Mouse (Mus musculus) ES-E14 (cell line): ENCODE data around the gene BC025920.

Experiments
- CHD2 ChIP-seq: IDR thresholded peaks from 2 replicates; pipeline ENCODE4 v1.6.1; 2014; ENCODE audit warnings: mild to moderate bottlenecking, low read depth, low read length, inconsistent platforms
- HCFC1 ChIP-seq: IDR thresholded peaks from 2 replicates; pipeline ENCODE4 v1.6.1; 2012; ENCODE audit warnings: low read length, inconsistent platforms, borderline replicate concordance; ENCODE audit not compliant: insufficient read depth
- MAFK ChIP-seq: IDR thresholded peaks from 2 replicates; pipeline ENCODE4 v1.6.1; 2014; ENCODE audit warnings: mild to moderate bottlenecking, low read depth, low read length, inconsistent platforms; ENCODE audit not compliant: insufficient read depth
- ZC3H11A ChIP-seq: IDR thresholded peaks from 2 replicates; pipeline ENCODE4 v1.6.1; 2012; ENCODE audit warnings: low read depth, mild to moderate bottlenecking, inconsistent platforms, low read length, borderline replicate concordance
- ZNF384 ChIP-seq: IDR thresholded peaks from 2 replicates; pipeline ENCODE4 v1.6.1; 2012; ENCODE audit warnings: low read depth, low read length, inconsistent platforms

GRCm38 (mm10) chr10:81564216-81564615 lies 41.9 kb upstream of the BC025920 start:
- TF ChIP-seq CHD2 = no peak
- no peak for TF ChIP-seq ZC3H11A
- TF ChIP-seq HCFC1 = no peak
- TF ChIP-seq MAFK = no peak
- TF ChIP-seq ZNF384 = no peak
